Mouse (Mus musculus) intestine, embryonic 16.5 days (tissue): ENCODE measurements around the gene Gnat2. TPM values are rescaled to one million over a fixed set of nuclear protein-coding genes. Genes with fewer than 3 reads are reported as not detected.

Experiments used
- ATAC-seq: fragments of 200-750 bp; cut with Nextera tagmentation; 2 replicates; pipeline ENCODE4 v1.8.0; 2017; ENCODE audit warnings: moderate TSS enrichment, moderate library complexity
- H3K27ac ChIP-seq: fragments of 300-500 bp; sonication (generic); 2 replicates; pipeline ENCODE4 v1.5.1; 2014; ENCODE audit warnings: mild to moderate bottlenecking, low read length
- H3K27me3 ChIP-seq: fragments of 300-500 bp; sonication (generic); replicated peaks from 2 replicates; pipeline ENCODE4 v1.6.1; 2014; ENCODE audit warnings: low read length, control low read depth, mixed read lengths; ENCODE audit not compliant: control insufficient read depth, insufficient read depth
- H3K36me3 ChIP-seq: fragments of 300-500 bp; sonication (generic); 2 replicates; pipeline ENCODE4 v1.6.1; 2014; ENCODE audit warnings: low read length, control low read depth; ENCODE audit not compliant: control insufficient read depth, insufficient read depth
- H3K4me1 ChIP-seq: fragments of 300-500 bp; sonication (generic); 2 replicates; pipeline ENCODE4 v1.6.1; 2014; ENCODE audit warnings: low read length, control low read depth, mixed read lengths; ENCODE audit not compliant: control insufficient read depth, insufficient read depth
- H3K4me2 ChIP-seq: fragments of 300-500 bp; sonication (generic); 2 replicates; pipeline ENCODE4 v1.6.1; 2014; ENCODE audit warnings: low read depth, low read length, control low read depth
- H3K4me3 ChIP-seq: fragments of 300-500 bp; sonication (generic); 2 replicates; pipeline ENCODE4 v1.5.1; 2014; ENCODE audit warnings: mild to moderate bottlenecking, low read length
- H3K9ac ChIP-seq: fragments of 300-500 bp; sonication (generic); 2 replicates; pipeline ENCODE4 v1.6.1; 2014; ENCODE audit warnings: low read depth, low read length
- H3K9me3 ChIP-seq: fragments of 300-500 bp; sonication (generic); 2 replicates; pipeline ENCODE4 v1.6.1; 2016; ENCODE audit warnings: low read length, control low read depth; ENCODE audit not compliant: control insufficient read depth
- WGBS: fragments of 180-500 bp; shearing (Covaris S2); extraction: QIAGEN DNeasy Blood & Tissue Kit; methylation state at CpG from one replicate; pipeline ENCODE4 v1.1.7; 2014; 5-methylcytosine and 5-hydroxymethylcytosine counted together
- polyA plus RNA-seq: library from polyadenylated mRNA; unstranded; fragments of >200 nt; fragmentation: Nextera tagmentation; extraction: Ambion mirVana; gene quantifications from 2 replicates; pipeline ENCODE4 v1.2.1, GENCODE M21; 2015

The Gnat2 gene
- polyA plus RNA-seq, 1 experiment from 2014 or later, result 1.9 TPM

- WGBS, result 80% methylated on average over 6 of the region's 6 CpGs
- H3K27ac ChIP-seq, result no peak overlapping the region
- no peak overlapping the region for H3K9ac ChIP-seq
- H3K9me3 ChIP-seq, result no peaks in the 10 kb centered on the region
- no peak for ATAC-seq
- no peak overlapping the region for H3K4me3 ChIP-seq
- H3K36me3 ChIP-seq, result no peaks in the 10 kb centered on the region
- no peak overlapping the region for H3K4me2 ChIP-seq
- H3K27me3 ChIP-seq, result no peaks in the 10 kb centered on the region
- H3K4me1 ChIP-seq, result no peaks in the 10 kb centered on the region
These were observed 9.5 kb downstream of the Gnat2 start for GRCm38 (mm10) chr3:108102075-108102474.

- H3K36me3 ChIP-seq, result peaks cover 8% of the 10 kb centered on the region; the same call in 1 of the 2 replicates
- H3K9me3 ChIP-seq, result no peaks in the 10 kb centered on the region
- H3K27me3 ChIP-seq, result no peaks in the 10 kb centered on the region
- no peak overlapping the region for H3K4me3 ChIP-seq
- no peak overlapping the region for H3K27ac ChIP-seq
- no peaks in the 10 kb centered on the region for H3K4me1 ChIP-seq
- ATAC-seq, result no peak
- no peak overlapping the region for H3K9ac ChIP-seq
- WGBS, result 82% methylated on average over 3 of the region's 3 CpGs
- H3K4me2 ChIP-seq, result no peak overlapping the region
These were observed 12.7 kb downstream of the Gnat2 start for GRCm38 (mm10) chr3:108105281-108105680.

GRCm38 (mm10) chr3:108111320-108111719 is 18.7 kb downstream of the Gnat2 start:
- H3K9me3 ChIP-seq, result no peaks in the 10 kb centered on the region
- no peak overlapping the region for H3K9ac ChIP-seq
- WGBS, result 81% methylated on average over 5 of the region's 5 CpGs
- H3K4me2 ChIP-seq, result no peak overlapping the region
- H3K4me1 ChIP-seq, result no peaks in the 10 kb centered on the region
- no peaks in the 10 kb centered on the region for H3K27me3 ChIP-seq
- peaks cover 10% of the 10 kb centered on the region for H3K36me3 ChIP-seq
- no peak overlapping the region for H3K27ac ChIP-seq
- no peak overlapping the region for H3K4me3 ChIP-seq
- ATAC-seq, result no peak

GRCm38 (mm10) chr3:108112246-108112645 is 19.7 kb downstream of the Gnat2 start:
- Histone ChIP-seq H3K27ac (peak overlapping the region; percentile 60; the same call in 1 of the 2 replicates), H3K27me3 (no peaks in the 10 kb centered on the region), H3K4me3 (no peak overlapping the region), H3K9ac (no peak overlapping the region), H3K9me3 (no peaks in the 10 kb centered on the region), H3K4me1 (no peaks in the 10 kb centered on the region), H3K4me2 (no peak overlapping the region), H3K36me3 (peaks cover 10% of the 10 kb centered on the region)
- WGBS, result 66% methylated on average over 7 of the region's 7 CpGs
- ATAC-seq, result peak; percentile 88

- Histone ChIP-seq H3K36me3 (peaks cover 10% of the 10 kb centered on the region), H3K27me3 (no peaks in the 10 kb centered on the region), H3K4me3 (no peak overlapping the region), H3K4me2 (no peak overlapping the region), H3K9me3 (no peaks in the 10 kb centered on the region), H3K4me1 (no peaks in the 10 kb centered on the region), H3K9ac (no peak overlapping the region), H3K27ac (peak overlapping the region; percentile 60; the same call in 1 of the 2 replicates)
- peak; percentile 74 for ATAC-seq
- 78% methylated on average over 4 of the region's 4 CpGs for WGBS
These were observed 20.1 kb downstream of the Gnat2 start for GRCm38 (mm10) chr3:108112666-108113065.

GRCm38 (mm10) chr3:108113591-108114289 is 21.2 kb downstream of the Gnat2 start:
- H3K9me3 ChIP-seq, result no peaks in the 10 kb centered on the region
- 77% methylated on average over 7 of the region's 7 CpGs for WGBS
- ATAC-seq, result 0 out of 2 replicates have a peak, but pooled peaks have one; percentile 20
- no peak overlapping the region for H3K4me3 ChIP-seq
- H3K27ac ChIP-seq, result no peak overlapping the region
- H3K9ac ChIP-seq, result no peak overlapping the region
- H3K4me1 ChIP-seq, result no peaks in the 10 kb centered on the region
- peaks cover 13% of the 10 kb centered on the region; the same call in 1 of the 2 replicates for H3K36me3 ChIP-seq
- no peaks in the 10 kb centered on the region for H3K27me3 ChIP-seq
- no peak overlapping the region for H3K4me2 ChIP-seq

GRCm38 (mm10) chr3:108117465-108117864 is 24.9 kb downstream of the Gnat2 start:
- Histone ChIP-seq H3K9ac (no peak overlapping the region), H3K9me3 (no peaks in the 10 kb centered on the region), H3K4me1 (no peaks in the 10 kb centered on the region), H3K4me2 (no peak overlapping the region), H3K4me3 (no peak overlapping the region), H3K27ac (no peak overlapping the region), H3K27me3 (no peaks in the 10 kb centered on the region), H3K36me3 (peaks cover 6% of the 10 kb centered on the region; the same call in 1 of the 2 replicates)
- 91% methylated on average over 6 of the region's 6 CpGs for WGBS
- ATAC-seq, result no peak

GRCm38 (mm10) chr3:108121101-108121500 is 28.5 kb downstream of the Gnat2 start:
- no peak overlapping the region for H3K4me3 ChIP-seq
- no peaks in the 10 kb centered on the region for H3K9me3 ChIP-seq
- ATAC-seq, result no peak
- no peaks in the 10 kb centered on the region for H3K27me3 ChIP-seq
- H3K9ac ChIP-seq, result no peak overlapping the region
- 78% methylated on average over 3 of the region's 3 CpGs for WGBS
- H3K4me1 ChIP-seq, result peaks cover 6% of the 10 kb centered on the region; the same call in 1 of the 2 replicates
- peaks cover 6% of the 10 kb centered on the region; the same call in 1 of the 2 replicates for H3K36me3 ChIP-seq
- H3K4me2 ChIP-seq, result no peak overlapping the region
- H3K27ac ChIP-seq, result no peak overlapping the region

- no peak for ATAC-seq
- Histone ChIP-seq H3K36me3 (peaks cover 3% of the 10 kb centered on the region; the same call in 1 of the 2 replicates), H3K4me3 (no peak overlapping the region), H3K9ac (no peak overlapping the region), H3K27ac (no peak overlapping the region), H3K9me3 (no peaks in the 10 kb centered on the region), H3K4me1 (peaks cover 8% of the 10 kb centered on the region; the same call in 1 of the 2 replicates), H3K4me2 (no peak overlapping the region), H3K27me3 (no peaks in the 10 kb centered on the region)
- 86% methylated on average over 5 of the region's 5 CpGs for WGBS
These were observed 30.7 kb downstream of the Gnat2 start for GRCm38 (mm10) chr3:108123242-108123641.
